Mouse (Mus musculus) right cerebral cortex, postnatal 14 days (tissue): ENCODE results near the gene Lyl1.

Experiments used
- DNase-seq: peaks from one replicate; pipeline ENCODE4 v3.0.0; 2022

Lyl1 gene

GRCm38 (mm10) chr8:84700941-84701911 lies at the start of gene Lyl1:
Gene Lyl1 (plus strand): TSS chr8:84701457.
- DNase-seq, result no peak

DNA sequence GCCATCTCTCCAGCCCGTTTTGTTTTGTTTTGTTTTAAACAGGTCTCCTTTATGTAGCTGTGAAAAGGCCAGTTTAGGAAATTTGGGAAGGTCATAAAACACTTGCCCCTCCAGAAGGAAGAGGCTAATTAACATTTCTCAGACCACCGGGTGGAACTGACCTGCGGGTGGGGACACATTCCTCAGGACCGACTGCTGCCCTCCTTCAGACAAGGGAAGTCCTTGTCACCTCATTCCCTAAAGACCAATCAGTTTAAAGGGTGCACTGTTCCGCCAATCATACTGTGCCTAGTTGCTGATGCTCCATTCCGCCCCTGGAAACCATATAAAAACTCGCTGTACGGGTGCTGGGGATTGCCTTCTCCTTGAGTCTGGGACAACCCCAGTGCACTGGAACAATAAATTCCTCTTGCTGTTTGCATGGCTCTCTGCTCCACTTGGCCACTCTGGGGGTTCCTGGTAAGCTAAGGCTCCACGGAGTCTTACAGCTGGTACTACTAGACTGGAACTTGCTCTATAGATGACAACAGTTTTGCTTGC lies 48.1 kb upstream of the Lyl1 start:
- DNase-seq, result no peak

GRCm38 (mm10) chr8:84654597-84654996 lies 46.7 kb upstream of the Lyl1 start:
- DNase-seq, result no peak

GRCm38 (mm10) chr8:84655336-84656190 lies 45.7 kb upstream of the Lyl1 start:
- DNase-seq, result no peak

DNA sequence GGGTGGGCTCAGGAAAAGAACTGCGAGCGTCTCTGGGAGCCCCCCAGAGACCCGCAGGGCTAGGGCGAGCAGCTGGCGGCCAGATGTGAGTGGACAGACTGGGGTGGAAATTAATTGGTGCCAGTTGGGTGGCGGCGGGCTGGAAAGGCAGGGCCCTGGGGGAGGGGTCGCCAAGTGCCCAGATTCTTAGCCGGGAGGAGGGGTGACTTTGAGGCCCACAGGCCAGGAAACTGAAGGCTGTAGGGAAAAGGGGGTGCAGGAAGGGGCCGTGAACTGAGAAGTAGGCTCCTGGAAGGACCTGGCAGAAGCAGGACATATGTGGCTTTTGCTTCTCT lies 45.1 kb upstream of the Lyl1 start:
- no peak for DNase-seq

DNA sequence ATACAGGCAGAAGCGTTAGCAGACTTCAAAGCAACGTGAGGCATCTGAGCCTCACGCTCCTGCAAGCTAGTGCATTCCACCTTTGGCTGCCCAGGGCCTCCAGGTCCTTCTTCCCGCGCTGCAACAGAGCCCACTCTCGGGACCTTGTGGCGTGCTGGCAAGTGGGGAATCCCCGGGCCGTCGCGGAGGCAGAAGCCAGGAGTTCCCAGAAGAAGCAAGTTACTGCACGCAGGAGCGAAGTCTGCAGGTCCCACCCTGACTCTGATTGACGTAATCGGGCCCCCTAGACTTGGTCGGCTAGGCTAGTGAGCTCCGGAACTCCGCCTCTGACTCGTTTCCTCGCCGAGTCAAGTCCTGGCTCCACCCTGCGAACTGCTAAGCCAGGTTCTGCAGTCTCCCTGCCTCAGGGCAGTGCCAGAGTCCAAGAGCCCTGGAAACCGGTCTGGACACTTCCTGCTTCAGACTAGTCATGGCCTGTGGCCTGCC lies 44.6 kb upstream of the Lyl1 start:
- DNase-seq, result no peak

- DNase-seq, result no peak
Measured at GRCm38 (mm10) chr8:84657203-84657602, 44.1 kb upstream of the Lyl1 start.

DNA sequence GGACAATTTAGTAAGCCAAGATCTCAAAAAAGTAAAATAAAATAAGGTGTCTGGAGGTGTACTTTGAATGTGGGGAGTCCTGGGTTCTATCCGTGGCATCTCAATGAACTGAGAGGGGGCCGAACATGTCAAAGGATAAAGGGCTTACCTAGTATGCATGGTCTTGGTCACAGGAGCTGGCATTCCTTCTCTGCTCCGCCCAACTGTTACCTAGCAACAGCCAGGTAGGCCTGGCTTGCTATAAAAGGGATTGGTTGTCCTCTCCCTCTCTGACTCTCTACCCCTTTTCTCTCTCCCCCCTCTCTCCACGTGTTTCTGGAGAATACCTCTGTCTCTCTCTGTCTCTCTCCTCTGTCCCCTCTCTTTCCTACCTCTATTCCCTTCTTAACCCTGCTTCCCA lies 43.6 kb upstream of the Lyl1 start:
- DNase-seq, result no peak

GRCm38 (mm10) chr8:84658951-84659350 lies 42.3 kb upstream of the Lyl1 start:
- DNase-seq, result no peak

- no peak for DNase-seq
Measured at GRCm38 (mm10) chr8:84659936-84660818, 41.1 kb upstream of the Lyl1 start.

- peak; percentile 36 for DNase-seq
Measured at GRCm38 (mm10) chr8:84660819-84661457, 40.3 kb upstream of the Lyl1 start.

GRCm38 (mm10) chr8:84661458-84661871 lies 39.8 kb upstream of the Lyl1 start:
- DNase-seq, result peak; percentile 56

- peak; percentile 49 for DNase-seq
Measured at GRCm38 (mm10) chr8:84661961-84662571, 39.2 kb upstream of the Lyl1 start.

DNA sequence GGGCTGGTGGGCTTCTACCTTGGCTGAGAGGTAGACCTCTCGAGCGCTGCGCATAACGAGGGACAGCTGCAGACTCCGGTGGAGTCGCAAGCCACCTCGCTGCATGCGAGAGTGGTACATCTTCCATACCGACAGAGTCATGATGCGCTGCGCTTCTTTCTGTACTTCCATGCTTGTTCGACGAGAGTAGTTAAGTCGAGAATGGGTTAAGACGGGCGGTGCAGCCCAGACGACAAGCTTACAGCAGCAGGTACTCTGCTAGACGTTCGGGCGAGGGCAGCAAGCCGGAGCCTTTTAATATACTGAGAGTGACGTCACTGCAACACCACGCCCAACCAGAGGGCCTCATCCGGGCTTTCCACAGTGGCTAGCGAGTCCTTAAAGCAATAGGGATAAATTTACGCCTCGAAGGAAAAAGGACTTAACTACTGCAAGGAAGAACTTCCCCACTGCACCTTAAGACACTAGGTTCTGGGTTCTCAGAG lies 38.6 kb upstream of the Lyl1 start, which contains the start of gene Ier2:
Ier2 (minus strand) TSS at position 272 of the 485 bp plus-strand sequence.
- DNase-seq, result peak; percentile 84

- peak; percentile 94 for DNase-seq
Measured at GRCm38 (mm10) chr8:84663483-84664327, 37.6 kb upstream of the Lyl1 start.

DNA sequence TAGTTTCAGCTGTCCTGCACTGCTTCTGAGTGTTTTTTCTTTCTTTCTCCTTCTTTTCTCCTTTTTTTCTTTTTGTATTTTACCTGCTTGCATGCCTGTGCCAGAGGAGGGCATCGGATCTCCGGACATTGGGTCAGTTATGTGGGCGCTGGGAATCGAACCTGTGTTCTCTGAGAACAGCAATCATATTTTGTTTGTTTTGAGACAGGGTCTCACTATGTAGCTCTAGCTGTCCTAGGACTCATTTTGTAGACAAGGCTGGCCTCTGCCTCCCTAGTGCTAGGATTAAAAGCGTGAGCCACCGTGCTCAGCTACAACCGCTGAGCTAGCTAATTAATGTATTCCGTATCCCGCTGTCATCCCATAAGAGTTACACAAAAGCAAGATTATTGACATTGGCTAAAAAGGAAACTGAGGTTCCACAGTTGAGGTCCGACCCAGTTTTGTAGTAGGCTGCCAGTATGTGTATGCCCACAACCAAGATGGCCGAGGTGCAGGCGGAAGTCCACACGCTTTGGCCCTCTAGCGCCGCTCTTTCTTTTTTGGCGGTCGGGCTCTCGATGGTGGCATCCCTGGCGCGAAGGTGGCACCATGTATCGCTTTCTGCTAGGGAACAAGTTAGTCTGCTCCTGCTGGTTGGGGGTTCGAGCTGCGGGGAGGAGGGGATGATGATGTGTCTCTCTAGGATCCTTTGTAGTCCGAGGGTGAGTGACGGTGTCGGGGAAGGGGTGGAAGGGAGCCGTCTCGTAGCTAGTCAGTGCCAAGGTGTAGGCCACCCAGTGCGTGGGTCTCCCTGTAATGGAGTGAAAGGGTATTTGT lies 36.5 kb upstream of the Lyl1 start:
- peak; percentile 80 for DNase-seq

GRCm38 (mm10) chr8:84665385-84665893 lies 35.8 kb upstream of the Lyl1 start:
- no peak for DNase-seq

- DNase-seq, result no peak
Measured at GRCm38 (mm10) chr8:84668081-84668480, 33.2 kb upstream of the Lyl1 start.
